Mouse (Mus musculus) kidney, postnatal 0 days (tissue): ENCODE measurements around the gene Ly75. TPM values are rescaled to one million over a fixed set of nuclear protein-coding genes. Genes with fewer than 3 reads are reported as not detected.

Experiments
- ATAC-seq: fragments of 200-750 bp; cut with Nextera tagmentation; replicated peaks from 2 replicates; pipeline ENCODE4 v1.8.0; 2017; ENCODE audit warnings: low read depth, moderate number of reproducible peaks, moderate TSS enrichment, moderate library complexity; ENCODE audit not compliant: low FRiP score
- DNase-seq: peaks from one replicate; pipeline ENCODE4 v3.0.0-alpha.2; 2016; ENCODE audit warnings: low spot score
- H3K27ac ChIP-seq: fragments of 300-500 bp; sonication (generic); 2 replicates; pipeline ENCODE4 v1.5.1; 2014; ENCODE audit warnings: mild to moderate bottlenecking
- H3K27me3 ChIP-seq: fragments of 300-500 bp; sonication (generic); 2 replicates; pipeline ENCODE4 v1.6.1; 2014; ENCODE audit warnings: low read length, mixed read lengths; ENCODE audit not compliant: insufficient read depth
- H3K36me3 ChIP-seq: fragments of 300-500 bp; sonication (generic); 2 replicates; pipeline ENCODE4 v1.6.1; 2014; ENCODE audit warnings: low read length, mixed read lengths; ENCODE audit not compliant: insufficient read depth
- H3K4me1 ChIP-seq: fragments of 300-500 bp; sonication (generic); replicated peaks from 2 replicates; pipeline ENCODE4 v1.6.1; 2014; ENCODE audit warnings: antibody characterized with exemption, low read length, mixed read lengths; ENCODE audit not compliant: insufficient read depth
- H3K4me2 ChIP-seq: fragments of 300-500 bp; sonication (generic); 2 replicates; pipeline ENCODE4 v1.6.1; 2014; ENCODE audit warnings: mild to moderate bottlenecking, low read length, moderate library complexity, mixed read lengths
- H3K4me3 ChIP-seq: fragments of 300-500 bp; sonication (generic); replicated peaks from 2 replicates; pipeline ENCODE4 v1.5.1; 2014; ENCODE audit warnings: low read depth, low read length
- H3K9ac ChIP-seq: fragments of 300-500 bp; sonication (generic); 2 replicates; pipeline ENCODE4 v1.6.1; 2014; ENCODE audit warnings: low read depth, low read length
- H3K9me3 ChIP-seq: fragments of 300-500 bp; sonication (generic); replicated peaks from 2 replicates; pipeline ENCODE4 v1.6.1; 2016; ENCODE audit warnings: low read length, inconsistent platforms, mixed read lengths
- CTCF ChIP-seq: IDR thresholded peaks from 2 replicates; pipeline ENCODE4 v1.5.1; 2016; ENCODE audit warnings: antibody characterized with exemption, low read depth, mild to moderate bottlenecking, moderate library complexity
- WGBS: fragments of 180-500 bp; shearing (Covaris S2); extraction: QIAGEN DNeasy Blood & Tissue Kit; methylation state at CpG from one replicate; pipeline ENCODE4 v1.1.7; 2014; 5-methylcytosine and 5-hydroxymethylcytosine counted together
- polyA plus RNA-seq: library from polyadenylated mRNA; unstranded; fragments of >200 nt; fragmentation: Nextera tagmentation; extraction: Ambion mirVana; gene quantifications from 2 replicates; pipeline ENCODE4 v1.2.1, GENCODE M21; 2015

Ly75 gene
- polyA plus RNA-seq, 1 experiment from 2014 or later: 1.4 TPM

GRCm38 (mm10) chr2:60365820-60366610 lies 17.1 kb downstream of the Ly75 start:
- 75% methylated on average over 5 of the region's 5 CpGs for WGBS
- Histone ChIP-seq H3K4me2 (no peak overlapping the region), H3K9ac (no peak overlapping the region), H3K27ac (no peak overlapping the region), H3K4me1 (no peaks in the 10 kb centered on the region), H3K27me3 (no peaks in the 10 kb centered on the region), H3K4me3 (no peak overlapping the region), H3K9me3 (no peaks in the 10 kb centered on the region), H3K36me3 (no peaks in the 10 kb centered on the region)
- DNase-seq: no peak
- no peak for ATAC-seq
- TF ChIP-seq CTCF: no peak

DNA sequence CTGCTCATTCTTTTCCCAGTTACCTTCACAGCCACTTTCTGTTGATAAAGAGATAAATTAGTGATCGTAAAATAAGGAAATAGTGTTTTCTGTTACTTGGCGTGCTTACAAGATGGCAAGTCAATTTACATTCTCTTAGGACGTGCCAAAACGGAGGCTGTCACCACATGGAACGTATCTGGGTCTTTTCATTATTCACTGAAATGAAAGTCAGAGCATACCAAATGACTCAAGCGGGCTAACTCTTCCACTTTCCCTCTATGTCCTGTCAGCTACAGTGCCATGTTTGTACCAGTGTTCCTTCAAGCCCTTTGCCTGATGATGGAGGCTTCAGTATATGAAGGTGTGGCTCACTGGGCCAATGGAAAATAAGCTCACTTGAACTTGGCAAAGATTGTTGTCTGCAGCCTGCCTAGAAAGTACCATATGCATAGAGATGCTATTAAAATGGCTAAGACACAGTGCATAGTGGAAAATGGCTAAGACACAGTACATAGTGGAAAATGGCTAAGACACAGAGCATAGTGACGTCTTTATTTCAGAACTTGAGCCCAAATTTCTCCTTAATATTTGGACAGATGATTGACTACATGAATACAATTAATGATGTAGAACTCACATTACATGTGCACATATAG lies 17.8 kb downstream of the Ly75 start:
- no peak for TF ChIP-seq CTCF
- H3K27ac ChIP-seq: no peak overlapping the region
- H3K36me3 ChIP-seq: no peaks in the 10 kb centered on the region
- no peaks in the 10 kb centered on the region for H3K4me1 ChIP-seq
- no peaks in the 10 kb centered on the region for H3K27me3 ChIP-seq
- DNase-seq (no peak), ATAC-seq (no peak)
- no peak overlapping the region for H3K4me3 ChIP-seq
- no peak overlapping the region for H3K4me2 ChIP-seq
- no peaks in the 10 kb centered on the region for H3K9me3 ChIP-seq
- H3K9ac ChIP-seq: no peak overlapping the region
- WGBS: 72% methylated on average over 7 of the region's 7 CpGs

DNA sequence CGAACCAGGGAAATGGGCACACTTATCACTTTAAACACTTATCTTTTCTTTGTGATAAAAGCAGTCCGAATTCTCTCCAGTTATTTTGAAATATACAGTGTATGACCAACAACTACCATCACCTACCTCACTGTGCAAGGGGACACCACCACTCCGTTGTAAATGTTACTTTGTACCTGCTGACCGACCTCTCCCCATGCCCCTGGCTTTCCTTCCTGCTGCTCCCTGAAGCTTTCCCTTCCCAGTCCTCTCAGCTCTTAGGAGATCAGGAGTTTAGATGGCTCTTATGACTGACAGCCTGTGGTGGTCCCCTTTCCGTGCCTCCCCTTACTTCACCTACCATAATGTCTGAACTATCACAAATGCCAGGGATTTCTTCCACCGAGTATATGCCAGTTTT lies 21.0 kb downstream of the Ly75 start:
- H3K27ac ChIP-seq: no peak overlapping the region
- H3K27me3 ChIP-seq: no peaks in the 10 kb centered on the region
- no peak for TF ChIP-seq CTCF
- no peaks in the 10 kb centered on the region for H3K9me3 ChIP-seq
- 89% methylated on average over 6 of the region's 6 CpGs for WGBS
- H3K36me3 ChIP-seq: no peaks in the 10 kb centered on the region
- DNase-seq (no peak), ATAC-seq (no peak)
- H3K4me1 ChIP-seq: no peaks in the 10 kb centered on the region
- H3K4me2 ChIP-seq: no peak overlapping the region
- no peak overlapping the region for H3K4me3 ChIP-seq
- H3K9ac ChIP-seq: no peak overlapping the region

DNA sequence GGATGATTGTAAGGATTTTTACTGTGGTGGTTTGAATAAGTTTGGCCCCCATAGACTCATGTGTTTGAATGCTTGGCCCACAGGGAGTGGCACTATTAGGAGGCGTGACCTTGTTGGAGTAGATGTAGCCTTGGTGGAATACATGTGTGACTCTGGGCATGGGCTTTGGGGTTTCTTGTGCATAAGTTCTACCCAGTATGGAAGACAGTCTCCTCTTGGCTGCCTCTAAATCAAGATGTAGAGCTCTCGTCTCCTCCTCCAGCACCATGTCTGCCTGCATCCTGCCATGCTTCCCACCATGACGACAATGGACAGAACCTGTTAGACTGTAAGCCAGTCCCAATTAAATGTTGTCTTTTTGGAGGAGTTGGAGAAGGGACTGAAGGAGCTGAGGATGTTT lies 23.3 kb downstream of the Ly75 start:
- DNase-seq (no peak), ATAC-seq (no peak)
- WGBS: 92% methylated on average over 3 of the region's 3 CpGs
- no peak overlapping the region for H3K4me2 ChIP-seq
- H3K9me3 ChIP-seq: no peaks in the 10 kb centered on the region
- H3K27ac ChIP-seq: no peak overlapping the region
- no peak for TF ChIP-seq CTCF
- H3K9ac ChIP-seq: no peak overlapping the region
- H3K36me3 ChIP-seq: no peaks in the 10 kb centered on the region
- H3K4me3 ChIP-seq: no peak overlapping the region
- no peaks in the 10 kb centered on the region for H3K4me1 ChIP-seq
- no peaks in the 10 kb centered on the region for H3K27me3 ChIP-seq

- ATAC-seq (no peak), DNase-seq (no peak)
- WGBS: 47% methylated on average over 3 of the region's 3 CpGs
- H3K9me3 ChIP-seq: no peaks in the 10 kb centered on the region
- H3K36me3 ChIP-seq: no peaks in the 10 kb centered on the region
- no peak for TF ChIP-seq CTCF
- H3K4me1 ChIP-seq: no peaks in the 10 kb centered on the region
- H3K27me3 ChIP-seq: no peaks in the 10 kb centered on the region
- no peak overlapping the region for H3K4me3 ChIP-seq
- H3K27ac ChIP-seq: no peak overlapping the region
- H3K9ac ChIP-seq: no peak overlapping the region
- peak overlapping the region; percentile 18; the same call in 1 of the 2 replicates for H3K4me2 ChIP-seq
Measured at GRCm38 (mm10) chr2:60355388-60355683, 27.8 kb downstream of the Ly75 start.

- Histone ChIP-seq H3K36me3 (no peaks in the 10 kb centered on the region), H3K9me3 (no peaks in the 10 kb centered on the region), H3K27me3 (no peaks in the 10 kb centered on the region), H3K4me2 (peak overlapping the region; percentile 18; the same call in 1 of the 2 replicates), H3K4me1 (no peaks in the 10 kb centered on the region), H3K4me3 (no peak overlapping the region), H3K27ac (no peak overlapping the region), H3K9ac (no peak overlapping the region)
- TF ChIP-seq CTCF: no peak
- peak; percentile 36 for DNase-seq
- 57% methylated on average over 18 of the region's 18 CpGs for WGBS
- no peak for ATAC-seq
Measured at GRCm38 (mm10) chr2:60354541-60355387, 28.3 kb downstream of the Ly75 start.
